Mouse (Mus musculus): Measurements from ENCODE around the gene Gm17783.
"Not testable (repeated sequence)": the region's sequence is repeated elsewhere in the genome, so short reads cannot be mapped to it uniquely, and the experiment has no call there.

Gene Gm17783

GRCm38 (mm10) chr16:45531950-45532349 is at the start of gene Gm17783:
Gene Gm17783 (minus strand): TSS chr16:45532050.
- DNase-seq (ENCODE audit: low spot score), result no peak

GRCm38 (mm10) chr16:45579883-45580282 is 48.0 kb upstream of the Gm17783 start:
- DNase-seq (ENCODE audit: low spot score), result no peak

- DNase-seq (ENCODE audit: low spot score), result no peak
Measured at GRCm38 (mm10) chr16:45572307-45572706, 40.5 kb upstream of the Gm17783 start.

GRCm38 (mm10) chr16:45561747-45562146 is 29.9 kb upstream of the Gm17783 start:
- no peak for DNase-seq (ENCODE audit: low spot score)

- DNase-seq (ENCODE audit: low spot score), result no peak
Measured at GRCm38 (mm10) chr16:45551579-45551978, 19.7 kb upstream of the Gm17783 start.

GRCm38 (mm10) chr16:45547982-45548381 is 16.1 kb upstream of the Gm17783 start:
- no peak for DNase-seq (ENCODE audit: low spot score)

- no peak for DNase-seq (ENCODE audit: low spot score)
Measured at GRCm38 (mm10) chr16:45544341-45544740, 12.5 kb upstream of the Gm17783 start.

GRCm38 (mm10) chr16:45542108-45542507 is 10.3 kb upstream of the Gm17783 start:
- no peak for DNase-seq (ENCODE audit: low spot score)

- DNase-seq (ENCODE audit: low spot score), result not testable (repeated sequence)
Measured at GRCm38 (mm10) chr16:45538342-45538741, 6.5 kb upstream of the Gm17783 start.

GRCm38 (mm10) chr16:45535009-45535408 is 3.2 kb upstream of the Gm17783 start, which contains the start of gene Slc9c1:
Gene Slc9c1 (plus strand): TSS chr16:45535309.
- DNase-seq (ENCODE audit: low spot score), result no peak

GRCm38 (mm10) chr16:45525551-45525950 is 6.3 kb downstream of the Gm17783 start:
- DNase-seq (ENCODE audit: low spot score), result no peak

GRCm38 (mm10) chr16:45495326-45495725 is 36.5 kb downstream of the Gm17783 start:
- DNase-seq (ENCODE audit: low spot score), result no peak

GRCm38 (mm10) chr16:45492927-45493326 is 38.9 kb downstream of the Gm17783 start, which contains the start of gene Gm609:
Gene Gm609 (minus strand): TSS chr16:45492969.
- DNase-seq (ENCODE audit: low spot score), result no peak

GRCm38 (mm10) chr16:45476991-45477390 is 54.9 kb downstream of the Gm17783 start:
- no peak for DNase-seq (ENCODE audit: low spot score)

- not testable (repeated sequence) for DNase-seq (ENCODE audit: low spot score)
Measured at GRCm38 (mm10) chr16:45471836-45472235, 60.0 kb downstream of the Gm17783 start.
